Mouse (Mus musculus): ENCODE measurements around the gene Gm20390. TPM values are rescaled to one million over a fixed set of nuclear protein-coding genes. Genes with fewer than 3 reads are reported as not detected.

Gm20390 gene
- total RNA-seq, 2 experiments from 2014 or later, result 16.0 TPM; not detected in 1

Other genes starting within 250 kb of the Gm20390 start
- 18.0 and 18.4 TPM in 2 replicates for gene Utp18, start 82.5 kb downstream of the Gm20390 start, total RNA-seq (2015)
- gene Utp18, start 82.5 kb downstream of the Gm20390 start, total RNA-seq (2017), result 21.2 and 31.0 TPM in 2 replicates
- gene Mbtd1, start 82.4 kb downstream of the Gm20390 start, total RNA-seq (2015), result 37.2 and 48.3 TPM in 2 replicates
- 25.4 and 37.9 TPM in 2 replicates for gene Mbtd1, start 82.4 kb downstream of the Gm20390 start, total RNA-seq (2017)
- gene Nme2, start 12.0 kb downstream of the Gm20390 start, total RNA-seq (2015), result 290 and 330 TPM in 2 replicates
- 148 and 149 TPM in 2 replicates for gene Nme2, start 12.0 kb downstream of the Gm20390 start, total RNA-seq (2017)
- 53.5 and 71.1 TPM in 2 replicates for gene Nme1, start 228 bp upstream of the Gm20390 start, total RNA-seq (2015)
- 62.1 and 71.2 TPM in 2 replicates for gene Nme1, start 228 bp upstream of the Gm20390 start, total RNA-seq (2017)
- 36.9 and 44.9 TPM in 2 replicates for gene Spag9, start 27.8 kb upstream of the Gm20390 start, total RNA-seq (2015)
- 65.2 and 73.2 TPM in 2 replicates for gene Spag9, start 27.8 kb upstream of the Gm20390 start, total RNA-seq (2017)
- gene Tob1, start 243.2 kb upstream of the Gm20390 start, total RNA-seq (2015), result 15.5 and 17.8 TPM in 2 replicates
- gene Tob1, start 243.2 kb upstream of the Gm20390 start, total RNA-seq (2017), result 13.5 and 19.3 TPM in 2 replicates